Mouse (Mus musculus): ENCODE data around the gene Fancc.

Fancc gene

DNA sequence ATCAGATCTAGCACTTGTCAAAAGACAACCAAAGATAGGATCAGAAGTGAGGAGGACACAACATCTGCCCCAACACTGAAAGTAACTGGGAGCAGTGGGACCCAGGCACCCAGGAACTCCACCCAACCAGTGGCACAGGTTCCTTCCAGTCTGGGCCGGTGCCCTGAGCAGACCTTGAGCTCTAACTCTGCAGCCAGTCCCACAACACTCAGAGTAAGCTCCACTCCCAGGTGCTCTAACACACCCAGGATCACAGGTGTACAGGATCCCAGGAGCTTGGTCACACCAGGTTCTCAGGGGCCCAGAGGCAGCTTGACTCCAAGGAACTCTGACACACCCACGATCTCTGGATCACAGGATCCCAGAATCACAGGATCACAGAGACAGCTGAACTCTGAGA, 74.0 kb downstream of the Fancc start:
- Histone ChIP-seq H3K4me3 (replicated peaks; ENCODE audit: low read length) (no peak overlapping the region), H3K36me3 (ENCODE audit: insufficient read depth, low read length) (no peaks in the 10 kb centered on the region), H3K9me3 (ENCODE audit: low read length) (peaks cover 26% of the 10 kb centered on the region), H3K4me1 (replicated peaks; ENCODE audit: low read depth, low read length) (no peaks in the 10 kb centered on the region), H3K27me3 (ENCODE audit: insufficient read depth, low read length) (no peaks in the 10 kb centered on the region)
- no peak for TF ChIP-seq POU5F1 (IDR thresholded peaks at IDR 0.05; ENCODE audit: borderline replicate concordance, low read length)

- Histone ChIP-seq H3K4me3 (replicated peaks; ENCODE audit: low read length) (no peak overlapping the region), H3K36me3 (ENCODE audit: insufficient read depth, low read length) (no peaks in the 10 kb centered on the region), H3K4me1 (replicated peaks; ENCODE audit: low read depth, low read length) (peaks cover 8% of the 10 kb centered on the region), H3K27me3 (ENCODE audit: insufficient read depth, low read length) (no peaks in the 10 kb centered on the region), H3K9me3 (ENCODE audit: low read length) (peaks cover 26% of the 10 kb centered on the region)
- no peak for TF ChIP-seq POU5F1 (IDR thresholded peaks at IDR 0.05; ENCODE audit: borderline replicate concordance, low read length)
- no peak for TF ChIP-seq CTCF (conservative IDR thresholded peaks at IDR 0.05; ENCODE audit: low read length)
- no peak for TF ChIP-seq NANOG (IDR thresholded peaks at IDR 0.05; ENCODE audit: borderline replicate concordance, low read length)
These were observed 75.9 kb downstream of the Fancc start for GRCm38 (mm10) chr13:63421225-63421624.

DNA sequence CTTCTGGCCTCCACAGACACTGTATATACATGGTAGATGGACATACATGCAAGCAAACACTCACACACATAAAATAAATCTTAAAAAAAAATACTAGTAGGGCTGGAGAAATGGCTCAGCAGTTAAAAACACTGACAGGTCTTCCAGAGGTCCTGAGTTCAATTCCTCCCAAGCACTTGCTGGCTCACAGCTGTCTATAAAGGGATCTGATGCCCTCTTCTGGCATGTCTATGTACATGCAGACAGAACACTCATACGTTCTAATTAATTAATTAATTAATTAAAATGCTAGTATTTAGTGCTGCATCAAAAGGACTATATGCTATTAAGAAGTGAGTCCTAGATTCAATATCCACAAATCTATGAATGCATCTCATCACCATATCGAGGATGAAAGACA, 78.9 kb downstream of the Fancc start:
- no peak for TF ChIP-seq POU5F1 (IDR thresholded peaks at IDR 0.05; ENCODE audit: borderline replicate concordance, low read length)
- TF ChIP-seq CTCF (conservative IDR thresholded peaks at IDR 0.05; ENCODE audit: low read length), result 0 out of 2 replicates have a peak, but pooled peaks have one; percentile 9
- no peaks in the 10 kb centered on the region for H3K27me3 ChIP-seq (ENCODE audit: insufficient read depth, low read length)
- H3K4me1 ChIP-seq (replicated peaks; ENCODE audit: low read depth, low read length), result peaks cover 8% of the 10 kb centered on the region
- H3K9me3 ChIP-seq (ENCODE audit: low read length), result peaks cover 1% of the 10 kb centered on the region; the same call in 1 of the 2 replicates
- H3K4me3 ChIP-seq (replicated peaks; ENCODE audit: low read length), result no peak overlapping the region
- no peaks in the 10 kb centered on the region for H3K36me3 ChIP-seq (ENCODE audit: insufficient read depth, low read length)

DNA sequence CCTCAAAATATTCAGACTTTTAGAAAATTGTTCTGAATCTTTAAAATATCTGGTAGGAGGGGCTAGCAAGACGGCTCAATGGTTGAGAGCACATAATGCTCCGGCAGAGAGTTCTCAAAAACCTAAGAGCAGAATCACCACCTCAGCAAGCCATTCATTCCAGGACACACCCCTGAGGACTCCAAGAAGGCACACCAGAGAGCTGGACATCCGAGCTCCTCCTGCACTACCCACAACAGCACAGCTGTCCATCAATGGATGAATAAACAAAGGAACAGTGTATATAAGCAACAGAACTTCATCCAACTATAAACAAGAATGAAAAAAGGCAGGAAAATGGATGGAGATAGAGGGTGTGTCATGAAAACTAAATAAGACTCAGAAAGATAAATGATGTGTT, 80.3 kb downstream of the Fancc start:
- H3K9me3 ChIP-seq (ENCODE audit: low read length), result no peaks in the 10 kb centered on the region
- TF ChIP-seq POU5F1 (IDR thresholded peaks at IDR 0.05; ENCODE audit: borderline replicate concordance, low read length) (no peak), CTCF (conservative IDR thresholded peaks at IDR 0.05; ENCODE audit: low read length) (no peak), NANOG (IDR thresholded peaks at IDR 0.05; ENCODE audit: borderline replicate concordance, low read length) (no peak)
- H3K36me3 ChIP-seq (ENCODE audit: insufficient read depth, low read length), result 0 out of 2 replicates have a peak, but pooled peaks cover 6% of the 10 kb centered on the region
- H3K27me3 ChIP-seq (ENCODE audit: insufficient read depth, low read length), result no peaks in the 10 kb centered on the region
- H3K4me3 ChIP-seq (replicated peaks; ENCODE audit: low read length), result no peak overlapping the region
- H3K4me1 ChIP-seq (replicated peaks; ENCODE audit: low read depth, low read length), result peaks cover 8% of the 10 kb centered on the region

- H3K4me1 ChIP-seq (replicated peaks; ENCODE audit: low read depth, low read length), result peaks cover 21% of the 10 kb centered on the region
- H3K36me3 ChIP-seq (ENCODE audit: insufficient read depth, low read length), result 0 out of 2 replicates have a peak, but pooled peaks cover 6% of the 10 kb centered on the region
- no peak for TF ChIP-seq NANOG (IDR thresholded peaks at IDR 0.05; ENCODE audit: borderline replicate concordance, low read length)
- no peak for TF ChIP-seq CTCF (conservative IDR thresholded peaks at IDR 0.05; ENCODE audit: low read length)
- TF ChIP-seq POU5F1 (IDR thresholded peaks at IDR 0.05; ENCODE audit: borderline replicate concordance, low read length), result no peak
- no peaks in the 10 kb centered on the region for H3K9me3 ChIP-seq (ENCODE audit: low read length)
- H3K4me3 ChIP-seq (replicated peaks; ENCODE audit: low read length), result no peak overlapping the region
- no peaks in the 10 kb centered on the region for H3K27me3 ChIP-seq (ENCODE audit: insufficient read depth, low read length)
These were observed 84.4 kb downstream of the Fancc start for GRCm38 (mm10) chr13:63412662-63413061.

GRCm38 (mm10) chr13:63411310-63412022, 85.6 kb downstream of the Fancc start:
- Histone ChIP-seq H3K36me3 (ENCODE audit: insufficient read depth, low read length) (0 out of 2 replicates have a peak, but pooled peaks cover 6% of the 10 kb centered on the region), H3K9me3 (ENCODE audit: low read length) (no peaks in the 10 kb centered on the region), H3K4me1 (replicated peaks; ENCODE audit: low read depth, low read length) (peaks cover 14% of the 10 kb centered on the region), H3K27me3 (ENCODE audit: insufficient read depth, low read length) (no peaks in the 10 kb centered on the region), H3K4me3 (replicated peaks; ENCODE audit: low read length) (no peak overlapping the region)
- TF ChIP-seq CTCF (conservative IDR thresholded peaks at IDR 0.05; ENCODE audit: low read length) (no peak), POU5F1 (IDR thresholded peaks at IDR 0.05; ENCODE audit: borderline replicate concordance, low read length) (no peak)

GRCm38 (mm10) chr13:63410578-63411298, 86.3 kb downstream of the Fancc start:
- Histone ChIP-seq H3K27me3 (ENCODE audit: insufficient read depth, low read length) (no peaks in the 10 kb centered on the region), H3K36me3 (ENCODE audit: insufficient read depth, low read length) (0 out of 2 replicates have a peak, but pooled peaks cover 6% of the 10 kb centered on the region), H3K4me1 (replicated peaks; ENCODE audit: low read depth, low read length) (peaks cover 12% of the 10 kb centered on the region), H3K9me3 (ENCODE audit: low read length) (no peaks in the 10 kb centered on the region), H3K4me3 (replicated peaks; ENCODE audit: low read length) (no peak overlapping the region)
- no peak for TF ChIP-seq POU5F1 (IDR thresholded peaks at IDR 0.05; ENCODE audit: borderline replicate concordance, low read length)
- TF ChIP-seq NANOG (IDR thresholded peaks at IDR 0.05; ENCODE audit: borderline replicate concordance, low read length), result no peak
- no peak for TF ChIP-seq CTCF (conservative IDR thresholded peaks at IDR 0.05; ENCODE audit: low read length)

- H3K9me3 ChIP-seq (ENCODE audit: low read length), result no peaks in the 10 kb centered on the region
- peaks cover 6% of the 10 kb centered on the region for H3K4me1 ChIP-seq (replicated peaks; ENCODE audit: low read depth, low read length)
- H3K36me3 ChIP-seq (ENCODE audit: insufficient read depth, low read length), result 0 out of 2 replicates have a peak, but pooled peaks cover under 1% of the 10 kb centered on the region
- no peaks in the 10 kb centered on the region for H3K27me3 ChIP-seq (ENCODE audit: insufficient read depth, low read length)
- no peak overlapping the region for H3K4me3 ChIP-seq (replicated peaks; ENCODE audit: low read length)
- TF ChIP-seq POU5F1 (IDR thresholded peaks at IDR 0.05; ENCODE audit: borderline replicate concordance, low read length), result no peak
- TF ChIP-seq CTCF (conservative IDR thresholded peaks at IDR 0.05; ENCODE audit: low read length), result no peak
- no peak for TF ChIP-seq NANOG (IDR thresholded peaks at IDR 0.05; ENCODE audit: borderline replicate concordance, low read length)
These were observed 91.9 kb downstream of the Fancc start for GRCm38 (mm10) chr13:63405151-63405550.
